8 mouse cellular contexts compared by ENCODE assay signal in the genomic region with DNA sequence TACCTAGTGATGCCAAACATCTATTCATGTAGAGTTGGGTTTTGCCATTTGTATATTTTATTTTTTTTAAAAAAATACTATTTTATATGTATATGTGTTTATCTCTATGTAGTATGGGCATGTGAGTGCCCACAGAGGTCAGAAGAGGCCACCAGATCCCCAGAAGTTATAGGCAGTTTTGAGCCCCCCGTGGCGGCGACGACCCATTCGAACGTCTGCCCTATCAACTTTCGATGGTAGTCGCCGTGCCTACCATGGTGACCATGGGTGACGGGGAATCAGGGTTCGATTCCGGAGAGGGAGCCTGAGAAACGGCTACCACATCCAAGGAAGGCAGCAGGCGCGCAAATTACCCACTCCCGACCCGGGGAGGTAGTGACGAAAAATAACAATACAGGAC.
DNase-seq lines count a peak whose midpoint lies in the region; ATAC-seq and TF ChIP-seq lines count a peak whose summit lies in the region.
"Not testable (repeated sequence)": the region's sequence is repeated elsewhere in the genome, so short reads cannot be mapped to it uniquely, and the experiment has no call there.

No protein-coding gene starts in this region.

- not testable (repeated sequence) for TF ChIP-seq POLR2A in CH12.LX (IDR thresholded peaks at IDR 0.05; ENCODE audit: low read depth, low read length)

- 89% methylated on average over 18 of the region's 18 CpGs for WGBS in embryonic facial prominence, embryonic 11.5 days
- WGBS in heart, embryonic 10.5 days: 79% methylated on average over 18 of the region's 18 CpGs
- 84% methylated on average over 15 of the region's 18 CpGs for WGBS in lung, postnatal 0 days

- H3K36me3 ChIP-seq in CH12.LX (replicated peaks in 1 of 2; ENCODE audit: control insufficient read depth in 1 of 2, insufficient read depth in 1 of 2, low read length in 1 of 2); embryonic facial prominence, embryonic 11.5 days (replicated peaks; ENCODE audit: control insufficient read depth, insufficient read depth, low read depth, low read length); heart, embryonic 10.5 days; lung, postnatal 0 days (ENCODE audit: insufficient read depth, low read length): not testable (repeated sequence)

- H3K4me1 ChIP-seq in CH12.LX (ENCODE audit: control insufficient read depth in 1 of 2, insufficient read depth in 2 of 2); embryonic facial prominence, embryonic 11.5 days (ENCODE audit: control insufficient read depth, insufficient read depth, low read length); heart, embryonic 10.5 days; lung, postnatal 0 days (ENCODE audit: insufficient read depth, low read depth, low read length): not testable (repeated sequence)

- H3K27ac ChIP-seq in CH12.LX (ENCODE audit: insufficient read depth, low read depth); embryonic facial prominence, embryonic 11.5 days (replicated peaks; ENCODE audit: low read depth, low read length); heart, embryonic 10.5 days; lung, postnatal 0 days (ENCODE audit: low read length): not testable (repeated sequence)

- not testable (repeated sequence) for H3K4me2 ChIP-seq in CH12.LX (ENCODE audit: insufficient read depth, low read depth, poor library complexity, severe bottlenecking); embryonic facial prominence, embryonic 11.5 days (ENCODE audit: low read depth, low read length); lung, postnatal 0 days (replicated peaks; ENCODE audit: low read depth, low read length)

- in situ Hi-C loops in CH12.LX (cut with MboI; ENCODE audit: low pct_ligation_motif_present, low pct_unique_long_range_greater_than_20kb, low sequenced_read_pairs): not testable (repeated sequence)

- H3K27me3 ChIP-seq in CH12.LX (replicated peaks); embryonic facial prominence, embryonic 11.5 days (ENCODE audit: control insufficient read depth, insufficient read depth, low read length); heart, embryonic 10.5 days (ENCODE audit: insufficient read depth, poor library complexity, severe bottlenecking); lung, postnatal 0 days (replicated peaks; ENCODE audit: insufficient read depth, low read length): not testable (repeated sequence)

- not testable (repeated sequence) for H3K4me3 ChIP-seq in CH12.LX (replicated peaks in 1 of 3; ENCODE audit: low read depth in 2 of 3, low read length in 2 of 3, poor library complexity in 1 of 3); embryonic facial prominence, embryonic 11.5 days (ENCODE audit: low read depth, low read length); heart, embryonic 10.5 days; lung, postnatal 0 days (ENCODE audit: low read depth, low read length)

- H3K79me2 ChIP-seq in CH12.LX (replicated peaks; ENCODE audit: control insufficient read depth, extremely low read depth, insufficient read depth, poor library complexity, severe bottlenecking): not testable (repeated sequence)

- peak; percentile 67 for DNase-seq in CH12.LX (ENCODE audit: extremely low read depth)
- peak; percentile 84 for DNase-seq in brain, adult 2 months (ENCODE audit: low read depth, low spot score)
- DNase-seq in embryonic facial prominence, embryonic 11.5 days (ENCODE audit: low spot score): peak; percentile 69
- DNase-seq in heart, embryonic 10.5 days (ENCODE audit: low spot score): peak; percentile 96
- peak; percentile 23 to 35 for DNase-seq in layer of hippocampus, adult 18-20 months (ENCODE audit: low spot score in 2 of 2)
- peak; percentile 46 for DNase-seq in lung, postnatal 0 days (ENCODE audit: low spot score)
- peak; percentile 17 to 46 for DNase-seq in right cerebral cortex, adult 2 months (ENCODE audit: low spot score in 2 of 2)
- DNase-seq in thymus, postnatal 14 days: peak; percentile 75

- dilution Hi-C loops in CH12.LX (cut with MboI; ENCODE audit: extremely low pct_ligation_motif_present, extremely low pct_unique_long_range_greater_than_20kb, low sequenced_read_pairs): not testable (repeated sequence)

- ATAC-seq in embryonic facial prominence, embryonic 11.5 days (replicated peaks; ENCODE audit: insufficient number of reproducible peaks, low FRiP score, low TSS enrichment, low read depth); lung, postnatal 0 days: not testable (repeated sequence)

- H3K9me3 ChIP-seq in CH12.LX (replicated peaks; ENCODE audit: low read length); embryonic facial prominence, embryonic 11.5 days (replicated peaks; ENCODE audit: control insufficient read depth, low read length); heart, embryonic 10.5 days; lung, postnatal 0 days (ENCODE audit: low read length): not testable (repeated sequence)

- TF ChIP-seq CTCF in CH12.LX (conservative IDR thresholded peaks at IDR 0.05 in 1 of 2, IDR thresholded peaks at IDR 0.05 in 1 of 2; ENCODE audit: low read depth in 2 of 2, low read length in 2 of 2); lung, postnatal 0 days (IDR thresholded peaks at IDR 0.05): not testable (repeated sequence)

- H3K9ac ChIP-seq in CH12.LX (ENCODE audit: insufficient read depth, low read depth); embryonic facial prominence, embryonic 11.5 days (replicated peaks; ENCODE audit: low read length); lung, postnatal 0 days (replicated peaks; ENCODE audit: low read depth): not testable (repeated sequence)

- TF ChIP-seq EP300 in CH12.LX (IDR thresholded peaks at IDR 0.05; ENCODE audit: low read length); lung, postnatal 0 days (IDR thresholded peaks at IDR 0.05): not testable (repeated sequence)

- not testable (repeated sequence) for TF ChIP-seq RAD21 in CH12.LX (IDR thresholded peaks at IDR 0.05; ENCODE audit: low read depth, low read length)

Comparison
In these comparisons a context has a peak if more than half of its experiments do, and no peak if none do; other contexts are left out.
1. DNase-seq: peak in every context shown above with its lines; median percentile 96 in heart, embryonic 10.5 days; 84 in brain, adult 2 months; 75 in thymus, postnatal 14 days; 69 in embryonic facial prominence, embryonic 11.5 days; 67 in CH12.LX; 46 in lung, postnatal 0 days; 32 in right cerebral cortex, adult 2 months; 29 in layer of hippocampus, adult 18-20 months.